Mouse (Mus musculus) lung, postnatal 0 days (tissue): ENCODE results near the gene Zmynd8.

ENCODE experiments used
- CTCF ChIP-seq: IDR thresholded peaks from 2 replicates; pipeline ENCODE4 v1.5.1; 2016; ENCODE audit warnings: antibody characterized with exemption, mild to moderate bottlenecking
- EP300 ChIP-seq: IDR thresholded peaks from 2 replicates; pipeline ENCODE4 v1.6.1; 2016; ENCODE audit warnings: antibody characterized with exemption, mild to moderate bottlenecking, control low read depth

DNA sequence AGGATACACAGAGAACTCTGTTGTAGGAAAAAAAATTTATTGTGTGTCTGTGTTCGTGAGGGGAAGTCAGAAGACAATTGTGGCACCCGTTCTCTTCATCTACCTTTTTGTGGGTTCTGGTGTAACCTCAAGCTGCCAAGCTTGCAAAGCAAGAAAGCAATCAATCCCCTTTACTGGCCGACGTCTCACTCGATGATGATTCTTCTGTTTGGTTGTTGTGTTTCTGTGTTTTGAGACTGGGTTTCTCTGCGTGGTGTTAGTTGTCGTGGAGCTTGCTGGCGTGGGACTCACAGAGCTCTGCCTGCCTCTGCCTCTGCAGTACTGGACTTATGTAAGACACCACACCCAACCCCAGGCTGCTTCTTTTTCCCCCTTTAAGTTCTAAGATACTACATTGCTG, 24.9 kb upstream of the Zmynd8 start:
- TF ChIP-seq CTCF (no peak), EP300 (no peak)
